Comparison of ENCODE assay signal across 20 mouse cellular contexts in the genomic region with DNA sequence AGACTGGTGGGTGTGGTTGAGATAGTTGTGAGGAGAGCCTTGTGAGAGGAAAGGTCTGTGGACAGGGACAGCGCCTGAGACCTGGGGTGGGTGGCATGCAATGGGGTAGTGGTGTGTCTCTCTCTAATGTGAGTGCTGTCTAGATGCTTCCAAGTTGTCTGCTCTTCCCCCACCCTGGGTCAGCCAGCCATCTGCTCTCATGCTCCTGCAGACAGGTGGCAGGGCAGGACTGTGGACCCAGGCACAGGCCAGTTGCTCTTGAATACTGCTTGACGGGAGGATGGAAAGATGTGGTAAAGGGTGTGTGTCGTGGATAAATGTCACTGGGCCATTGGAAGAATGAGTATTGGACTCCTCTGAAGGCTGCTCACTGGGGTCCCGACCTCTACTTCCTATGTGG. TPM values are rescaled to one million over a fixed set of nuclear protein-coding genes. Genes with fewer than 3 reads are reported as not detected.
DNase-seq lines count a peak whose midpoint lies in the region; ATAC-seq and TF ChIP-seq lines count a peak whose summit lies in the region.
"Had no signal": no experiment of that assay in that cellular context is flagged by ENCODE, and none has a peak within 500 bp of the region (broad histone marks: within the 10 kb centered on the region; RNA-seq: fewer than 3 reads in every experiment).

No protein-coding gene starts in this region.

- no peak overlapping the region for H3K4me2 ChIP-seq in liver, postnatal 0 days (ENCODE audit: low read depth, low read length)
- H3K4me2 ChIP-seq: embryonic facial prominence, embryonic 13.5 days; forebrain, embryonic 12.5 days; heart, embryonic 12.5 days; hindbrain, embryonic 15.5 days had no signal

- no peaks in the 10 kb centered on the region for H3K9me3 ChIP-seq in liver, postnatal 0 days (ENCODE audit: low read length)
- H3K9me3 ChIP-seq: embryonic facial prominence, embryonic 13.5 days; forebrain, embryonic 12.5 days; heart, embryonic 12.5 days; hindbrain, embryonic 15.5 days had no signal

- no peaks in the 10 kb centered on the region for H3K4me1 ChIP-seq in liver, postnatal 0 days (ENCODE audit: insufficient read depth)

- peaks cover 5% of the 10 kb centered on the region for H3K27me3 ChIP-seq in liver, postnatal 0 days (ENCODE audit: insufficient read depth, low read length)

- no peak for DNase-seq in cerebellum, adult 8-10 months
- DNase-seq in cerebellum, adult 11-12 months: peak; percentile 78
- DNase-seq in cerebellum, adult 9-11 months: peak; percentile 80
- DNase-seq in cerebellum, postnatal 36 days: peak; percentile 67 to 77
- no peak for DNase-seq in ovary, adult 18-20 months (ENCODE audit: low spot score)
- no peak for DNase-seq in liver, postnatal 0 days
- DNase-seq: adrenal gland, postnatal 10 days; B cell, adult 2 months; forebrain, postnatal 0 days; gastrocnemius, adult 2 months; gastrocnemius, postnatal 25 days; heart, postnatal 36 days; kidney, adult 11 months had no signal

- no peak for TF ChIP-seq CTCF in liver, postnatal 0 days (IDR thresholded peaks at IDR 0.05; ENCODE audit: low read depth)

- no peaks in the 10 kb centered on the region for H3K36me3 ChIP-seq in liver, postnatal 0 days (replicated peaks; ENCODE audit: insufficient read depth, low read length)
- H3K36me3 ChIP-seq: embryonic facial prominence, embryonic 13.5 days; forebrain, embryonic 12.5 days; heart, embryonic 12.5 days; hindbrain, embryonic 15.5 days had no signal

- no peak for TF ChIP-seq EP300 in liver, postnatal 0 days (IDR thresholded peaks at IDR 0.05; ENCODE audit: low read depth)

- no peak overlapping the region for H3K27ac ChIP-seq in liver, postnatal 0 days (ENCODE audit: low read depth)
- H3K27ac ChIP-seq: embryonic facial prominence, embryonic 13.5 days; forebrain, embryonic 12.5 days; gastrocnemius, adult 2 months; hindbrain, embryonic 15.5 days had no signal

- peak; percentile 59; the same call in 1 of the 2 replicates for ATAC-seq in cerebellum, adult (ENCODE audit: insufficient number of reproducible peaks, low FRiP score, low TSS enrichment)
- no peak for ATAC-seq in liver, postnatal 0 days
- ATAC-seq: CD4-positive, CD25-positive, alpha-beta regulatory T cell, adult 4 months; forebrain, postnatal 0 days had no signal

- no peak overlapping the region for H3K9ac ChIP-seq in liver, postnatal 0 days (replicated peaks)
- H3K9ac ChIP-seq: embryonic facial prominence, embryonic 13.5 days; forebrain, embryonic 12.5 days; forebrain, postnatal 0 days; heart, embryonic 12.5 days; hindbrain, embryonic 15.5 days had no signal

- H3K4me3 ChIP-seq in liver, postnatal 0 days (ENCODE audit: low read depth, low read length): no peak overlapping the region
- H3K4me3 ChIP-seq: embryonic facial prominence, embryonic 13.5 days; forebrain, embryonic 12.5 days; gastrocnemius, adult 2 months; heart, embryonic 12.5 days; hindbrain, embryonic 15.5 days had no signal

- WGBS in liver, postnatal 0 days (ENCODE audit: insufficient replicate concordance): 68% methylated on average over 4 of the region's 4 CpGs

RNA-seq across cellular contexts. Expression of a gene that starts 19.3 kb away (rescaled TPM):
- 0.11 TPM in 2 replicates for polyA plus RNA-seq in liver, postnatal 0 days (2015; fragmentation: Nextera tagmentation; extraction: Ambion mirVana)
- polyA plus RNA-seq: CD4-positive, CD25-positive, alpha-beta regulatory T cell, adult 4 months; heart, embryonic 16.5 days had no signal

RNA-seq across cellular contexts. Expression of a gene that starts 38.7 kb away (rescaled TPM):
- polyA plus RNA-seq in liver, postnatal 0 days (2015; fragmentation: Nextera tagmentation; extraction: Ambion mirVana): 123 and 130 TPM in 2 replicates

RNA-seq across cellular contexts. Expression of a gene that starts 44.5 kb away (rescaled TPM):
- 122 and 136 TPM in 2 replicates for polyA plus RNA-seq in liver, postnatal 0 days (2015; fragmentation: Nextera tagmentation; extraction: Ambion mirVana)

RNA-seq across cellular contexts. Expression of a gene that starts 51.4 kb away (rescaled TPM):
- 196 and 200 TPM in 2 replicates for polyA plus RNA-seq in liver, postnatal 0 days (2015; fragmentation: Nextera tagmentation; extraction: Ambion mirVana)

Comparison
In these comparisons a context has a peak if more than half of its experiments do, and no peak if none do; other contexts are left out.
1. DNase-seq: peak in cerebellum, adult 11-12 months (single experiment), cerebellum, adult 9-11 months (single experiment) and cerebellum, postnatal 36 days (2 of 2); none in cerebellum, adult 8-10 months (single experiment), ovary, adult 18-20 months (single experiment) and liver, postnatal 0 days (single experiment).